Mouse (Mus musculus): ENCODE results near the gene Dkk2. TPM values are rescaled to one million over a fixed set of nuclear protein-coding genes. Genes with fewer than 3 reads are reported as not detected.

The Dkk2 gene
- polyA plus RNA-seq, 1 experiment from 2014 or later = 2.1 TPM

- H3K4me2 ChIP-seq = no peak overlapping the region
- DNase-seq (no peak), ATAC-seq (ENCODE audit: insufficient read depth) (no peak)
- H3K27me3 ChIP-seq (ENCODE audit: insufficient read depth, low read length) = no peaks in the 10 kb centered on the region
- no peak overlapping the region for H3K27ac ChIP-seq (ENCODE audit: low read depth)
- H3K4me3 ChIP-seq (ENCODE audit: low read depth, low read length) = no peak overlapping the region
- no peaks in the 10 kb centered on the region for H3K9me3 ChIP-seq (ENCODE audit: low read depth, low read length)
- no peaks in the 10 kb centered on the region for H3K36me3 ChIP-seq (ENCODE audit: insufficient read depth)
- no peak for TF ChIP-seq CTCF (IDR thresholded peaks at IDR 0.05; ENCODE audit: low read depth)
- no peak overlapping the region for H3K9ac ChIP-seq
- 76% methylated on average over 11 of the region's 11 CpGs for WGBS
- H3K4me1 ChIP-seq (ENCODE audit: insufficient read depth) = no peaks in the 10 kb centered on the region
Measured at GRCm38 (mm10) chr3:132137802-132138378, 52.8 kb downstream of the Dkk2 start.

DNA sequence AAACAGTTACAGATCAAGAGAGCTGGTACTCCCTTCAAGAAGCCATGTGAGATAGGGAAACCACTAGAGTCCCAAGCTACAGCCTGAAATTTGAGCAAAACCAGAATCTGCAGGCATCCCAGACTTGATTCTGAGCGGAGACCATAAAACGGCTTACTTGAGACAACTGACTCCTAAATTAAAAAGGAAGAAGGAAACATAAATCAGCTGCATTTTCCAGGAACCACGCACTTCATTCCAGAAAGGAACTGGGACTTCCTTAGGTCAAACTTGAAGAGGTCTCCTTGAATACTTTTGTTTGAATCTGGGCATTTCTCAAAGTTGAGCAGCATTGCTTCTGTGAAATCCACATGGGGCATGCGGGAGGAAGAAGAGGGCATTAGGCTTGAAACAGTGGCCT, 55.9 kb downstream of the Dkk2 start:
- Histone ChIP-seq H3K4me1 (ENCODE audit: insufficient read depth) (no peaks in the 10 kb centered on the region), H3K36me3 (ENCODE audit: insufficient read depth) (no peaks in the 10 kb centered on the region), H3K4me3 (ENCODE audit: low read depth, low read length) (no peak overlapping the region), H3K27me3 (ENCODE audit: insufficient read depth, low read length) (no peaks in the 10 kb centered on the region), H3K9me3 (ENCODE audit: low read depth, low read length) (no peaks in the 10 kb centered on the region), H3K9ac (no peak overlapping the region), H3K4me2 (no peak overlapping the region), H3K27ac (ENCODE audit: low read depth) (no peak overlapping the region)
- DNase-seq = no peak
- no peak for TF ChIP-seq CTCF (IDR thresholded peaks at IDR 0.05; ENCODE audit: low read depth)
- 66% methylated on average over 4 of the region's 4 CpGs for WGBS
- ATAC-seq (ENCODE audit: insufficient read depth) = no peak

DNA sequence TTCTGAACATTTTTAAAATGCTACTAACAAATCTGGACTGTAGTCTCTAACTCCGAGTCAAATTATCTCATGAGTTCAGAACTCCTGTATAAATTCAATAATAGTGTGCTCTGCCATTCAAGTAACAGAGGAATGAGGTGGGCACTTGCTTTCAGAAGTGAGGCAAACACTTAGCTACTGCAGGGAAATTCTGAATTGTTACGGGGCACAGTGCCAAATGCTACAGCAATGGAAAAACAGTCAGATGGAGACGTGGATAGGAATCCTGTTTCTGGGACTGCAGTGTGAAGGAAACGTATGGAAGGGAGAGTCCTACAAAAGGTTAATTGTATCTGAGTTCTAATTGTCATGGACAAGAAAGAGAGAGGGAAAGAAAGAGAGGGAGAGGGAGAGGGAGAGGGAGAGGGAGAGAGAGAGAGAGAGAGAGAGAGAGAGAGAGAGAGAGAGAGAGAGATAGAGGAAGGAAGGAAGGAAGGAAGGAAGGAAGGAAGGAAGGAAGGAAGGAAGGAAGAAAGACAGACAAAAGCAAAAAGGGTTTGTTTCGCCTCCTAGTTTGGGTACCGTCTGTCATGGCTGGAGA, 64.4 kb downstream of the Dkk2 start:
- 48% methylated on average over 6 of the region's 6 CpGs for WGBS
- H3K27ac ChIP-seq (ENCODE audit: low read depth) = no peak overlapping the region
- H3K4me2 ChIP-seq = no peak overlapping the region
- H3K9me3 ChIP-seq (ENCODE audit: low read depth, low read length) = no peaks in the 10 kb centered on the region
- ATAC-seq (ENCODE audit: insufficient read depth) (no peak), DNase-seq (peak; percentile 74)
- H3K4me3 ChIP-seq (ENCODE audit: low read depth, low read length) = no peak overlapping the region
- no peak overlapping the region for H3K9ac ChIP-seq
- TF ChIP-seq CTCF (IDR thresholded peaks at IDR 0.05; ENCODE audit: low read depth) = no peak
- H3K27me3 ChIP-seq (ENCODE audit: insufficient read depth, low read length) = no peaks in the 10 kb centered on the region
- H3K36me3 ChIP-seq (ENCODE audit: insufficient read depth) = no peaks in the 10 kb centered on the region
- no peaks in the 10 kb centered on the region for H3K4me1 ChIP-seq (ENCODE audit: insufficient read depth)

- no peak for TF ChIP-seq CTCF (IDR thresholded peaks at IDR 0.05; ENCODE audit: low read depth)
- no peak for ATAC-seq (ENCODE audit: insufficient read depth)
- Histone ChIP-seq H3K9me3 (ENCODE audit: low read depth, low read length) (no peaks in the 10 kb centered on the region), H3K9ac (no peak overlapping the region), H3K27me3 (ENCODE audit: insufficient read depth, low read length) (no peaks in the 10 kb centered on the region), H3K36me3 (ENCODE audit: insufficient read depth) (no peaks in the 10 kb centered on the region), H3K4me3 (ENCODE audit: low read depth, low read length) (no peak overlapping the region), H3K27ac (ENCODE audit: low read depth) (no peak overlapping the region), H3K4me1 (ENCODE audit: insufficient read depth) (no peaks in the 10 kb centered on the region), H3K4me2 (no peak overlapping the region)
- no peak for DNase-seq
- WGBS = 80% methylated on average over 2 of the region's 2 CpGs
Measured at GRCm38 (mm10) chr3:132158817-132159216, 73.7 kb downstream of the Dkk2 start.

DNA sequence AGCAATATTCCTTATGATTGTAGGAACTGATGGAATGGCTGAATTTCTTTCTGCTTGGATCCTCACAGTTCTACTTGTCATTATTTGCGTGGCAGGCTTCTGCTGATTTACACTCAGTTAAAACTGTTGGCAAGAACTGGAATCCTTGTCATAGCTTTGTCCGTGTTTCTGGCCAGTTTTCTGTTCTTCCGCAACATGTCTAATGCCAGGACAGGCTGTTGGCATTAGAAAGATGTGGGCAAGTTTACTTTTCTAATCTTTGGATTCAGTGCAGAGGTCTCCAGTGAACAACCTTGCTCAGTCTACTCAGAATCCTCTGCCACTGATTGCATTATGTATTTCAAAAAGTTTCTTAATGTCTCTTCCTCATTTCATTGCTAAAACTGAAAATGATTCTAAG, 83.8 kb downstream of the Dkk2 start:
- TF ChIP-seq CTCF (IDR thresholded peaks at IDR 0.05; ENCODE audit: low read depth) = no peak
- no peak overlapping the region for H3K4me3 ChIP-seq (ENCODE audit: low read depth, low read length)
- H3K9ac ChIP-seq = no peak overlapping the region
- ATAC-seq (ENCODE audit: insufficient read depth) (no peak), DNase-seq (no peak)
- no peak overlapping the region for H3K27ac ChIP-seq (ENCODE audit: low read depth)
- no peaks in the 10 kb centered on the region for H3K9me3 ChIP-seq (ENCODE audit: low read depth, low read length)
- H3K36me3 ChIP-seq (ENCODE audit: insufficient read depth) = no peaks in the 10 kb centered on the region
- 84% methylated on average over 3 of the region's 3 CpGs for WGBS
- no peak overlapping the region for H3K4me2 ChIP-seq
- no peaks in the 10 kb centered on the region for H3K27me3 ChIP-seq (ENCODE audit: insufficient read depth, low read length)
- no peaks in the 10 kb centered on the region for H3K4me1 ChIP-seq (ENCODE audit: insufficient read depth)

- 70% methylated on average over 12 of the region's 12 CpGs for WGBS
- no peak for TF ChIP-seq CTCF (IDR thresholded peaks at IDR 0.05; ENCODE audit: low read depth)
Measured at GRCm38 (mm10) chr3:132186888-132187552, 101.9 kb downstream of the Dkk2 start.

GRCm38 (mm10) chr3:132201950-132202349, 116.9 kb downstream of the Dkk2 start:
- H3K4me3 ChIP-seq (ENCODE audit: low read depth, low read length) = no peak overlapping the region
- WGBS = 51% methylated on average over 4 of the region's 4 CpGs
- no peaks in the 10 kb centered on the region for H3K36me3 ChIP-seq (ENCODE audit: insufficient read depth)
- DNase-seq (peak; percentile 58), ATAC-seq (ENCODE audit: insufficient read depth) (peak; percentile 35; the same call in 1 of the 2 replicates)
- no peaks in the 10 kb centered on the region for H3K4me1 ChIP-seq (ENCODE audit: insufficient read depth)
- H3K9me3 ChIP-seq (ENCODE audit: low read depth, low read length) = no peaks in the 10 kb centered on the region
- H3K27ac ChIP-seq (ENCODE audit: low read depth) = no peak overlapping the region
- H3K9ac ChIP-seq = no peak overlapping the region
- no peaks in the 10 kb centered on the region for H3K27me3 ChIP-seq (ENCODE audit: insufficient read depth, low read length)
- no peak overlapping the region for H3K4me2 ChIP-seq
- no peak for TF ChIP-seq CTCF (IDR thresholded peaks at IDR 0.05; ENCODE audit: low read depth)

More at GRCm38 (mm10) chr3:132186888-132187552, 101.9 kb downstream of the Dkk2 start:
- ATAC-seq (ENCODE audit: insufficient read depth) (no peak), DNase-seq (no peak)
- no peaks in the 10 kb centered on the region for H3K27me3 ChIP-seq (ENCODE audit: insufficient read depth, low read length)
- no peaks in the 10 kb centered on the region for H3K4me1 ChIP-seq (ENCODE audit: insufficient read depth)
- no peak overlapping the region for H3K27ac ChIP-seq (ENCODE audit: low read depth)
- no peaks in the 10 kb centered on the region for H3K36me3 ChIP-seq (ENCODE audit: insufficient read depth)
- H3K9ac ChIP-seq = no peak overlapping the region
- no peak overlapping the region for H3K4me2 ChIP-seq
- H3K9me3 ChIP-seq (ENCODE audit: low read depth, low read length) = no peaks in the 10 kb centered on the region
- H3K4me3 ChIP-seq (ENCODE audit: low read depth, low read length) = no peak overlapping the region
